Mouse (Mus musculus) MEL (cell line): ENCODE data around the gene Kdm1a.

Experiments
- CHD2 ChIP-seq: IDR thresholded peaks from 2 replicates; pipeline ENCODE4 v1.6.1; 2011; ENCODE audit warnings: low read length, improper control_type of control experiment
- CTCF ChIP-seq, 3 experiments: IDR thresholded peaks in 2 of 3; conservative IDR thresholded peaks in 1 of 3; 2 replicates each; pipeline ENCODE4 v1.5.1; 2011 to 2012; ENCODE audit warnings: low read length in 3 of 3, low read depth in 2 of 3, mild to moderate bottlenecking in 2 of 3, improper control_type of control experiment in 1 of 3, inconsistent platforms in 1 of 3, mixed read lengths in 1 of 3, moderate library complexity in 1 of 3; ENCODE audit not compliant: control insufficient read depth in 1 of 3, insufficient read depth in 1 of 3, poor library complexity in 1 of 3, severe bottlenecking in 1 of 3
- E2F4 ChIP-seq: IDR thresholded peaks from 2 replicates; pipeline ENCODE4 v1.6.1; 2011; ENCODE audit warnings: low read depth, low read length, improper control_type of control experiment, borderline replicate concordance
- EP300 ChIP-seq, 2 experiments: IDR thresholded peaks; 2 replicates each; pipeline ENCODE4 v1.6.1; 2011; ENCODE audit warnings: improper control_type of control experiment in 2 of 2, low read length in 2 of 2, low read depth in 1 of 2, mild to moderate bottlenecking in 1 of 2
- GABPA ChIP-seq: IDR thresholded peaks from 2 replicates; pipeline ENCODE4 v1.6.1; 2012; ENCODE audit warnings: low read depth, mild to moderate bottlenecking, inconsistent platforms, low read length, improper control_type of control experiment, moderate library complexity
- GATA1 ChIP-seq: IDR thresholded peaks from 2 replicates; pipeline ENCODE4 v1.6.1; 2011; ENCODE audit warnings: low read depth, low read length, improper control_type of control experiment
- HCFC1 ChIP-seq: IDR thresholded peaks from 2 replicates; pipeline ENCODE4 v1.6.1; 2012; ENCODE audit warnings: low read depth, mild to moderate bottlenecking, inconsistent platforms, low read length, improper control_type of control experiment, moderate library complexity
- MAFK ChIP-seq: IDR thresholded peaks from 2 replicates; pipeline ENCODE4 v1.6.1; 2011; ENCODE audit warnings: low read depth, mild to moderate bottlenecking, low read length, improper control_type of control experiment, borderline replicate concordance
- NELFE ChIP-seq: IDR thresholded peaks from 2 replicates; pipeline ENCODE4 v1.6.1; 2011; ENCODE audit warnings: low read depth, low read length, improper control_type of control experiment
- NRF1 ChIP-seq: IDR thresholded peaks from 2 replicates; pipeline ENCODE4 v1.6.1; 2014; ENCODE audit warnings: low read depth, mild to moderate bottlenecking, inconsistent platforms, low read length, improper control_type of control experiment, moderate library complexity; ENCODE audit not compliant: poor library complexity, insufficient read depth, severe bottlenecking
- POLR2A ChIP-seq, 2 experiments: IDR thresholded peaks; 2 replicates each; pipeline ENCODE4 v1.6.1; 2011 to 2012; ENCODE audit warnings: low read length in 2 of 2, mild to moderate bottlenecking in 2 of 2, control low read depth in 1 of 2, improper control_type of control experiment in 1 of 2, low read depth in 1 of 2, moderate library complexity in 1 of 2; ENCODE audit not compliant: control insufficient read depth in 1 of 2, insufficient read depth in 1 of 2, poor library complexity in 1 of 2
- TCF12 ChIP-seq: IDR thresholded peaks from 2 replicates; pipeline ENCODE4 v1.6.1; 2014; ENCODE audit warnings: low read depth, mild to moderate bottlenecking, inconsistent platforms, low read length, improper control_type of control experiment, moderate library complexity
- ZKSCAN1 ChIP-seq: IDR thresholded peaks from 2 replicates; pipeline ENCODE4 v1.6.1; 2012; ENCODE audit warnings: low read depth, mild to moderate bottlenecking, inconsistent platforms, low read length, improper control_type of control experiment, moderate library complexity
- ZNF384 ChIP-seq: IDR thresholded peaks from 2 replicates; pipeline ENCODE4 v1.6.1; 2012; ENCODE audit warnings: low read depth, mild to moderate bottlenecking, inconsistent platforms, low read length, improper control_type of control experiment

DNA sequence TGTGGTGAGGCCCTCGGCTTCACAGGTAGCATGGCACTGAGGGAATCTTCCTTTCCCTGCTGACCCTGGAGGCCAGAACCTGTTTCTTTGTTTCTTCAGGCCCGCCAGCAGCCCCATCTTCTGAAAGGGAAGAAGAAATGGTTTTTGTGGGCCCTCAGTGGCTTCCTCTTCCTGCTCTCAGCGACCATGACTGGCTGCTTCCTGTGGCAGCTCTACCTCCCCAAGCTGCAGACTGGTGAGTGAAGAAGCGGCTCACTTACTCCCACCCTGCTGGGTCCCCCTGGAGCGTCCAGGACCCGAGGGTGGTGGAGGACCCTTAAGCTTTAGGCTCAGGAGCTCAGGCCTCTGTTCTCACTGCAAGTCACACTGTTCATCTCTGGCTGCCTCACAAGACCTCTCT lies 24.1 kb upstream of the Kdm1a start:
- TF ChIP-seq CHD2 (no peak), GABPA (no peak), GATA1 (no peak), MAFK (no peak), ZNF384 (no peak), NELFE (no peak), CTCF (IDR thresholded peaks at IDR 0.05 in 2 of 3, conservative IDR thresholded peaks at IDR 0.05 in 1 of 3; ENCODE audit: control insufficient read depth in 1 of 3, insufficient read depth in 1 of 3, low read depth in 2 of 3, low read length in 3 of 3, poor library complexity in 1 of 3, severe bottlenecking in 1 of 3) (no peak), HCFC1 (no peak), NRF1 (no peak), TCF12 (no peak), POLR2A (IDR thresholded peaks at IDR 0.05; ENCODE audit: control insufficient read depth in 1 of 2, insufficient read depth in 1 of 2, low read depth in 1 of 2, low read length in 2 of 2, poor library complexity in 1 of 2) (no peak), E2F4 (no peak), ZKSCAN1 (no peak), EP300 (IDR thresholded peaks at IDR 0.05; ENCODE audit: low read depth in 1 of 2, low read length in 2 of 2) (no peak)
